Mouse (Mus musculus) MEL (cell line): ENCODE measurements around the gene Txn2. TPM values are rescaled to one million over a fixed set of nuclear protein-coding genes. Genes with fewer than 3 reads are reported as not detected.

ENCODE experiments used
- DNase-seq: peaks from one replicate; pipeline ENCODE4 v3.0.0; 2011; ENCODE audit warnings: low read depth, low spot score
- H3K27ac ChIP-seq: 2 replicates; pipeline ENCODE4 v1.5.1; 2012; ENCODE audit warnings: low read depth, mild to moderate bottlenecking, control low read depth, low read length, moderate library complexity; ENCODE audit not compliant: control insufficient read depth
- H3K27me3 ChIP-seq, 2 experiments: fragments of 150-350 bp in 1 of 2; sonication (generic) in 1 of 2; 2 replicates each; pipeline ENCODE4 v1.6.1; 2012; ENCODE audit warnings: low read length in 2 of 2, mild to moderate bottlenecking in 2 of 2, improper control_type of control experiment in 1 of 2, moderate library complexity in 1 of 2; ENCODE audit not compliant: insufficient read depth in 2 of 2, control insufficient read depth in 1 of 2
- H3K36me3 ChIP-seq, 2 experiments: 2 replicates each; pipeline ENCODE4 v1.6.1; 2012 to 2014; ENCODE audit warnings: low read length in 2 of 2, improper control_type of control experiment in 1 of 2, inconsistent platforms in 1 of 2, mild to moderate bottlenecking in 1 of 2; ENCODE audit not compliant: insufficient read depth in 2 of 2, control insufficient read depth in 1 of 2
- H3K4me1 ChIP-seq, 2 experiments: fragments of 150-350 bp in 1 of 2; sonication (generic) in 1 of 2; 2 replicates each; pipeline ENCODE4 v1.6.1; 2012; ENCODE audit warnings: low read length in 2 of 2, improper control_type of control experiment in 1 of 2, mild to moderate bottlenecking in 1 of 2; ENCODE audit not compliant: insufficient read depth in 2 of 2, control insufficient read depth in 1 of 2
- H3K4me3 ChIP-seq, 2 experiments: fragments of 150-350 bp in 1 of 2; sonication (generic) in 1 of 2; 2 replicates each; pipeline ENCODE4 v1.5.1; 2012; ENCODE audit warnings: low read depth in 2 of 2, low read length in 2 of 2, mild to moderate bottlenecking in 2 of 2, moderate library complexity in 2 of 2, control low read depth in 1 of 2, improper control_type of control experiment in 1 of 2; ENCODE audit not compliant: control insufficient read depth in 1 of 2, insufficient read depth in 1 of 2
- H3K79me2 ChIP-seq: 2 replicates; pipeline ENCODE4 v1.6.1; 2012; ENCODE audit warnings: mild to moderate bottlenecking, low read length, moderate library complexity; ENCODE audit not compliant: control insufficient read depth, poor library complexity, insufficient read depth
- H3K9ac ChIP-seq: 2 replicates; pipeline ENCODE4 v1.6.1; 2012; ENCODE audit warnings: low read depth, mild to moderate bottlenecking, control low read depth, low read length, moderate library complexity; ENCODE audit not compliant: control insufficient read depth, poor library complexity, severe bottlenecking
- H3K9me3 ChIP-seq: fragments of 150-350 bp; sonication (generic); replicated peaks from 2 replicates; pipeline ENCODE4 v1.6.1; 2012; ENCODE audit warnings: mild to moderate bottlenecking, low read length, improper control_type of control experiment, moderate library complexity; ENCODE audit not compliant: insufficient read depth
- BHLHE40 ChIP-seq: IDR thresholded peaks from 2 replicates; pipeline ENCODE4 v1.6.1; 2012; ENCODE audit warnings: low read depth, mild to moderate bottlenecking, inconsistent platforms, low read length, improper control_type of control experiment, borderline replicate concordance
- CHD1 ChIP-seq: IDR thresholded peaks from 2 replicates; pipeline ENCODE4 v1.6.1; 2012; ENCODE audit warnings: low read depth, mild to moderate bottlenecking, inconsistent platforms, low read length, improper control_type of control experiment
- CTCF ChIP-seq, 3 experiments: IDR thresholded peaks in 2 of 3; conservative IDR thresholded peaks in 1 of 3; 2 replicates each; pipeline ENCODE4 v1.5.1; 2011 to 2012; ENCODE audit warnings: low read length in 3 of 3, low read depth in 2 of 3, mild to moderate bottlenecking in 2 of 3, improper control_type of control experiment in 1 of 3, inconsistent platforms in 1 of 3, mixed read lengths in 1 of 3, moderate library complexity in 1 of 3; ENCODE audit not compliant: control insufficient read depth in 1 of 3, insufficient read depth in 1 of 3, poor library complexity in 1 of 3, severe bottlenecking in 1 of 3
- EP300 ChIP-seq, 2 experiments: IDR thresholded peaks; 2 replicates each; pipeline ENCODE4 v1.6.1; 2011; ENCODE audit warnings: improper control_type of control experiment in 2 of 2, low read length in 2 of 2, low read depth in 1 of 2, mild to moderate bottlenecking in 1 of 2
- ETS1 ChIP-seq: IDR thresholded peaks from 2 replicates; pipeline ENCODE4 v1.6.1; 2012; ENCODE audit warnings: low read depth, mild to moderate bottlenecking, inconsistent platforms, low read length, improper control_type of control experiment, moderate library complexity
- GABPA ChIP-seq: IDR thresholded peaks from 2 replicates; pipeline ENCODE4 v1.6.1; 2012; ENCODE audit warnings: low read depth, mild to moderate bottlenecking, inconsistent platforms, low read length, improper control_type of control experiment, moderate library complexity
- HCFC1 ChIP-seq: IDR thresholded peaks from 2 replicates; pipeline ENCODE4 v1.6.1; 2012; ENCODE audit warnings: low read depth, mild to moderate bottlenecking, inconsistent platforms, low read length, improper control_type of control experiment, moderate library complexity
- JUND ChIP-seq: IDR thresholded peaks from 2 replicates; pipeline ENCODE4 v1.6.1; 2011; ENCODE audit warnings: low read depth, mild to moderate bottlenecking, improper control_type of control experiment, low read length
- MAX ChIP-seq: IDR thresholded peaks from 2 replicates; pipeline ENCODE4 v1.6.1; 2011; ENCODE audit warnings: low read length, improper control_type of control experiment
- MYB ChIP-seq: IDR thresholded peaks from 2 replicates; pipeline ENCODE4 v1.6.1; 2011; ENCODE audit warnings: mild to moderate bottlenecking, low read depth, low read length, improper control_type of control experiment
- NRF1 ChIP-seq: IDR thresholded peaks from 2 replicates; pipeline ENCODE4 v1.6.1; 2014; ENCODE audit warnings: low read depth, mild to moderate bottlenecking, inconsistent platforms, low read length, improper control_type of control experiment, moderate library complexity; ENCODE audit not compliant: poor library complexity, insufficient read depth, severe bottlenecking
- POLR2A ChIP-seq, 2 experiments: IDR thresholded peaks; 2 replicates each; pipeline ENCODE4 v1.6.1; 2011 to 2012; ENCODE audit warnings: low read length in 2 of 2, mild to moderate bottlenecking in 2 of 2, control low read depth in 1 of 2, improper control_type of control experiment in 1 of 2, low read depth in 1 of 2, moderate library complexity in 1 of 2; ENCODE audit not compliant: control insufficient read depth in 1 of 2, insufficient read depth in 1 of 2, poor library complexity in 1 of 2
- POLR2AphosphoS2 ChIP-seq: IDR thresholded peaks from 2 replicates; pipeline ENCODE4 v1.6.1; 2011; ENCODE audit warnings: low read length, improper control_type of control experiment
- POLR2AphosphoS5 ChIP-seq: IDR thresholded peaks from 2 replicates; pipeline ENCODE4 v1.6.1; 2012; ENCODE audit warnings: low read depth, borderline replicate concordance, mild to moderate bottlenecking, inconsistent platforms, low read length, moderate library complexity, mixed read lengths
- SMC3 ChIP-seq: IDR thresholded peaks from 2 replicates; pipeline ENCODE4 v1.6.1; 2011; ENCODE audit warnings: low read depth, low read length, improper control_type of control experiment
- TBP ChIP-seq: IDR thresholded peaks from 2 replicates; pipeline ENCODE4 v1.8.0; 2011; ENCODE audit warnings: low read depth, low read length, improper control_type of control experiment
- USF2 ChIP-seq, 2 experiments: IDR thresholded peaks; 2 replicates each; pipeline ENCODE4 v1.6.1; 2011 to 2012; ENCODE audit warnings: improper control_type of control experiment in 2 of 2, low read length in 2 of 2, borderline replicate concordance in 1 of 2, inconsistent platforms in 1 of 2, low read depth in 1 of 2, mild to moderate bottlenecking in 1 of 2; ENCODE audit not compliant: insufficient read depth in 1 of 2
- ZC3H11A ChIP-seq: IDR thresholded peaks from 2 replicates; pipeline ENCODE4 v1.6.1; 2012; ENCODE audit warnings: low read depth, mild to moderate bottlenecking, inconsistent platforms, low read length, improper control_type of control experiment
- ZKSCAN1 ChIP-seq: IDR thresholded peaks from 2 replicates; pipeline ENCODE4 v1.6.1; 2012; ENCODE audit warnings: low read depth, mild to moderate bottlenecking, inconsistent platforms, low read length, improper control_type of control experiment, moderate library complexity
- ZMIZ1 ChIP-seq: IDR thresholded peaks from 2 replicates; pipeline ENCODE4 v1.6.1; 2012; ENCODE audit warnings: low read depth, mild to moderate bottlenecking, inconsistent platforms, low read length, improper control_type of control experiment, moderate library complexity
- polyA plus RNA-seq, 2 experiments: library from polyadenylated mRNA; stranded (reverse) in 1 of 2; unstranded in 1 of 2; fragments of >175 nt in 1 of 2; fragments of >200 nt in 1 of 2; gene quantifications; 2 replicates each; pipeline versions ENCODE4 v1.2.1 to v1.2.4; 2012; ENCODE audit warnings: low replicate concordance in 2 of 2, low read depth in 1 of 2; ENCODE audit not compliant: insufficient read length in 2 of 2, insufficient read depth in 1 of 2, missing spikeins in 1 of 2
- total RNA-seq: library from RNA; depleted of rRNA; stranded (reverse); fragments of 300-350 nt; gene quantifications from 2 replicates; pipeline ENCODE4 v1.2.3, GENCODE M21; 2012

Txn2 gene
- total and polyA plus RNA-seq, 3 experiments: 114 to 416 (median 207) TPM

DNA sequence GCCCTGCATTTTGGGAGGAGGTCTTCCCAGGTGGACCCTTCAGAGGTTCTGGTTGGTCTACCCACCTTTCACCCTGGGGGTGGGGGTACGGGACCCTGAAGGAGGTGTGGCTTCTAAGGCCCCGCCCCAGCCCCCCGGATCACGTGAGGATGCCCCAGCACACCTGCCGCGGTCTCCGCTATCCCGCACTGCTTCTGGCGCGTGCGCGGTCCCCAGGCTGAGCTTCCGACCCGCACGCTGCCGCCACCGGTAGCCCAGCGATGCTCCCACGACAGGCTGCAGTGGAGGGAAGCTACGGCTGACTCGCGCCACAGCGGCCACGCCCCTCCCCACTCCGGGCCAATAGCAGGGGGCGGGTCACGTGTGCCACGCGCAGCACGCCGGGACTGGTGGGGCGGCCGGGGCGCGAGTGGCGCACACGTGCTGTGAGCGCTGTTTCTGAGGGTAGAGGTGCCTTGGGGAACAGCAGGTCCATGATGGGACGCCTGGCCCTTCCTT lies 27.6 kb upstream of the Txn2 start, which contains the start of gene Foxred2 (continued):
- TF ChIP-seq TBP (no peak; the same call in 1 of the 2 replicates), POLR2A (IDR thresholded peaks at IDR 0.05; ENCODE audit: control insufficient read depth in 1 of 2, insufficient read depth in 1 of 2, low read depth in 1 of 2, low read length in 2 of 2, poor library complexity in 1 of 2) (peak; percentile 69 to 87), ZC3H11A (no peak), BHLHE40 (peak; percentile 89), USF2 (IDR thresholded peaks at IDR 0.05; ENCODE audit: borderline replicate concordance in 1 of 2, insufficient read depth in 1 of 2, low read depth in 1 of 2, low read length in 2 of 2) (peak; percentile 51 to 85; a peak in 3 of 4 replicates), GABPA (no peak), MYB (no peak), HCFC1 (peak; percentile 71), CTCF (IDR thresholded peaks at IDR 0.05 in 2 of 3, conservative IDR thresholded peaks at IDR 0.05 in 1 of 3; ENCODE audit: control insufficient read depth in 1 of 3, insufficient read depth in 1 of 3, low read depth in 2 of 3, low read length in 3 of 3, poor library complexity in 1 of 3, severe bottlenecking in 1 of 3) (peak in 1 of 3 experiments; percentile 16; a peak in 2 of 6 replicates)

DNA sequence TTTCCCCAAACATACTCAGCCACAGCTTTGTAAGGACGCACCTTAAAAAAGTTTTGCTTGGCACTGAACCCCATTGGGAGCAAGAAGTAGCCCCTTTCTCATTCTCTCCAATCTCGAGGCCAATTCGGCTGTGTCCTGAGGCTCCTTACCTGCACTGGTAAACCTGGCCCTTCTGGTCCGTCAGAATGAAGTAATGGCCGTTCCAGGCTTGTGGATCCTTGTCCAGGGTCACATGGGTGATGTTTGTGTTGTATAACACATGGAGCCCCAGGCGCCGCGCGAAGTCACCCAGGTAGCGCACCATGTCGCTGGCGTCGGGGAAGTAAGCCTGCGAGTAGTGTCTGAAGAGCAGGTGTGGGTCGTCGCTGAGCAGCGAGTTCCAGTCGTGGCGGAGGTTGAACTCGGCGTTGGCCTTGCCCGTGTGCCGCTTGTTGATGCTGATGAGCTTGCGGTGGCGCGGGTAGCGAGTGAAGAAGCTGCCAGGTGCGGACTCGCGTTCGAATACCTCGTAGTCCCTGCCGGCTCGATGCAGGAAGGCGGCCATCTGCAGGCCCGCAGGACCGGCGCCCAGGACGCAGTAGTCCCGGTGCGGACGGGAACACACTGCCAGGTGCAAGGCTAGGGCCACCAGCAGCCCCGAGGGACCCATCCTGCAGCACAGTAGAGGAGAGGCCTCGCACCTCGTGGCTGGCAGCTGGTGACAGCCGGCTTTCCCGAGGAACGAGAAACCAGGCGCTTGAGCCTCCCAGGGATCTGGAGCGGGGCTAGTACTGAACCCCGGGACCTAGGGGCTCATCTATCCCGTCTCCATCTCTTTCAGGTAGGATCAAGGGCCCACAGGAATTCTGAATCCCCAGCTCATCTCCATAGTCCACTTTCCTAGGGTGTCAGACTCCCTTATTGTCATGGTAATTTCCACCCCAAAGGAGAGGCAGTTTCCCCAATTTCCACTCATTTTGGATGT lies 26.9 kb upstream of the Txn2 start:
- Histone ChIP-seq H3K4me3 (peak overlapping the region; percentile 46 to 55), H3K79me2 (no peaks in the 10 kb centered on the region; the same call in none of the 2 replicates)
- no peak for TF ChIP-seq TBP
- TF ChIP-seq CHD1: no peak
- TF ChIP-seq GABPA: no peak
- no peak for TF ChIP-seq POLR2AphosphoS5
- TF ChIP-seq ZMIZ1: no peak
- TF ChIP-seq SMC3: no peak
- no peak for TF ChIP-seq EP300 (IDR thresholded peaks at IDR 0.05; ENCODE audit: low read depth in 1 of 2, low read length in 2 of 2)
- TF ChIP-seq NRF1: no peak
- no peak for TF ChIP-seq MYB
- TF ChIP-seq JUND: no peak
- TF ChIP-seq ETS1: no peak
- no peak for TF ChIP-seq POLR2AphosphoS2
- no peak for TF ChIP-seq MAX
- TF ChIP-seq ZKSCAN1: no peak
- no peak for TF ChIP-seq ZC3H11A
- TF ChIP-seq POLR2A (IDR thresholded peaks at IDR 0.05; ENCODE audit: control insufficient read depth in 1 of 2, insufficient read depth in 1 of 2, low read depth in 1 of 2, low read length in 2 of 2, poor library complexity in 1 of 2): no peak

More for the DNA sequence above, 26.9 kb upstream of the Txn2 start:
- Histone ChIP-seq H3K36me3 (peaks cover 0 to 8% of the 10 kb centered on the region in 2 experiments; a peak in 2 of 4 replicates), H3K9ac (peak overlapping the region; percentile 66), H3K27ac (no peak overlapping the region), H3K9me3 (no peaks in the 10 kb centered on the region), H3K27me3 (no peaks in the 10 kb centered on the region), H3K4me1 (peaks cover 4 to 16% of the 10 kb centered on the region in 2 experiments; a peak in 3 of 4 replicates)
- no peak for DNase-seq
